Mouse (Mus musculus): ENCODE results near the gene Pabpn1.

Gene Pabpn1

DNA sequence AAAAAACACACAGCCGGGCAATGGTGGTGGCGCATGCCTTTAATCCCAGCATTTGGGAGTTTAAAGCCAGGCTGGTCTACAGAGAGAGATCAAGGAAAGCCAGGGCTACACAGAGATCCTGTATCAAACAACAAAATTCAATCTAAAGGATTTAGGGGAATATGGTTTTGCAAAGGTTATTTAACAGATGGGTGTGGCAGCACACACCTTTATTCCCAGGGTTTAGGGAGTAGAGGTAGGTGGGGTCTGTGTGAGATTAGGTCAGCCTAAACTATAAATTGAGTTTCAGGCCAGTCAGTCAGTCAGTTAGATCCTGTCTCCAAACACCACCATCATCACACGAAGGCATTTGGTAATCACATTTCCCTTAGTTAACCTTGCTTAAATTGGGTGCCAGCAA is at the start of gene Pabpn1:
Gene Pabpn1, plus strand, starts transcription at position 301 of the 400 bp plus-strand sequence.
- DNase-seq, result no peak

GRCm38 (mm10) chr14:54843461-54843860 is 48.8 kb upstream of the Pabpn1 start:
- DNase-seq, result peak in 1 of 2 experiments; percentile 25

GRCm38 (mm10) chr14:54855726-54856125 is 36.6 kb upstream of the Pabpn1 start:
- no peak for DNase-seq

GRCm38 (mm10) chr14:54856703-54857102 is 35.6 kb upstream of the Pabpn1 start:
- no peak for DNase-seq

DNA sequence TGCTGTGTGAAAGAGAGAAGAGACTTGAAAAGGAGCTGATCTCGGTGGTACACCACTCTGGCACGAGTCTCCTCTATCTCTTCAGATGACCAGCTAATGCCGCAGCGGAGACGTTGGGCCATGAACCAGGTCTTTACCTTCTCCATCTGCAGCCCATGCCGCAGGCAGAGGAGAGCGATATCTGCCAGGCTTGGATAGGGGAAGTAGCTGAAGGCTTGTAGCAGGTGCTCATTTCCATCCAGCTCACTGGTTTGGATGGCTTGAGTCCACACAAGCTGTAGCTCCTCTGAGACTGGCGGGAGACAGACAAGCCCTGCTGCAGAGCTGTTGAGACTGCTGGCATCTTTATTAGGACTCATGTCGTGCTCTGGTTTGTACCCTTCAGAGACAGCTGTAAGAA is 34.4 kb upstream of the Pabpn1 start:
- DNase-seq, result no peak

DNA sequence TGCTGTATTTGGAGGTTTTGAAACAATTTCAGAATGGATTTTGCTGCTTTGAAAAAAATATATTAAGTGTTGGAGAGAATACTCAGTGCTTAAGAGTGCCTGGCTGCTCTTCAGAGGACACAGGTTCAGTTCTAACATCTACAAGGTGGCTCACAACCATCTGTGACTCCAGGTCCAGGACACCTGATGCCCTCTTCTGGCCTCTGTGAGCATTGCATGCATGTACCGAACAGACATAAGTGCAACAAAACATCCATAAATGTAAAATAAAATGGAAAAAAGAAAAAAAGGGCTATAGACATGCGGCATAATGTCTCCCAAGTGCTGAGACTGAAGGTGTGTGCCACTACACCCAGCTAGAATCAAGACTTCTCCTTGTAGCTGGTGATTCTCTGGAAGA is 31.8 kb upstream of the Pabpn1 start:
- peak; percentile 81 to 82 for DNase-seq

DNA sequence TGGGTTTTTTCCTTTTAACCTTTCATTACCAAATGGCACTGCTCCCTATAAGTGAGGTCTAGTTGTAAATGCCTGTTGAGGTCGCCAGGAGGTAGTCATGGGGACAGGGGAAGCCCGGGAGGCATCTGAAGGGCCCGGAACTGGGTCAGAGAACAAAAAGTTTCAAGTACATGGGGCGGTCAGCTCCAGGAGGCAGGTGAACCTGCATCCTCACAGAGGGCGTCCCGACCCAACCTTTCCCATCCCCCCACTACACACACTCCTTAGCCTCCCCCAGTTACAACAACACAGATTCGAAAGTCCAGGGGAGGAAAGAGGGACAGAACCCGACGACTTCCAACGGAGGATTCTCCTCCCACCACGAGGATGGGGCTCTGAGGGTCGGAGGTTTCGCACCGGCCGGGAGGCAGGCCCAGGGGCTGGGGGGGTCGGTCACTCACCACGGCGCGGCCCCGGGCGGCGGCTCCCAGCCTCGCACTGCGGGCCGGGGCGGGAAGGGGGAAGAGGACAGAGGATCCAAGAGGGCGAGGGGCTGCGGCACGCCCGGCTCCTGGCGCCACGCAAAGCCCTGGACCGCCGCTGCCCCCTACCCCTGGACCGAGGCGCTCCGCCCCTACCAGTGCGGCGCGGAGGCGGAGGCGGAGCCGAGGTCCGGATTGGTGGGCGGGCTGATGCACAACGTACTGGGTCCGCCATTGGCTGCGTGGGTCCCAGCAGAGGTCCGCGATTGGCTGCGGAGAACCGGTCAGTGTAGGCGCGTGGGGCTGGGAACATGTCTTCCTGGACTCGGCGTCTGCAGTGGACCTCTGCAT is 28.6 kb upstream of the Pabpn1 start:
- DNase-seq, result peak; percentile 95 to 98

DNA sequence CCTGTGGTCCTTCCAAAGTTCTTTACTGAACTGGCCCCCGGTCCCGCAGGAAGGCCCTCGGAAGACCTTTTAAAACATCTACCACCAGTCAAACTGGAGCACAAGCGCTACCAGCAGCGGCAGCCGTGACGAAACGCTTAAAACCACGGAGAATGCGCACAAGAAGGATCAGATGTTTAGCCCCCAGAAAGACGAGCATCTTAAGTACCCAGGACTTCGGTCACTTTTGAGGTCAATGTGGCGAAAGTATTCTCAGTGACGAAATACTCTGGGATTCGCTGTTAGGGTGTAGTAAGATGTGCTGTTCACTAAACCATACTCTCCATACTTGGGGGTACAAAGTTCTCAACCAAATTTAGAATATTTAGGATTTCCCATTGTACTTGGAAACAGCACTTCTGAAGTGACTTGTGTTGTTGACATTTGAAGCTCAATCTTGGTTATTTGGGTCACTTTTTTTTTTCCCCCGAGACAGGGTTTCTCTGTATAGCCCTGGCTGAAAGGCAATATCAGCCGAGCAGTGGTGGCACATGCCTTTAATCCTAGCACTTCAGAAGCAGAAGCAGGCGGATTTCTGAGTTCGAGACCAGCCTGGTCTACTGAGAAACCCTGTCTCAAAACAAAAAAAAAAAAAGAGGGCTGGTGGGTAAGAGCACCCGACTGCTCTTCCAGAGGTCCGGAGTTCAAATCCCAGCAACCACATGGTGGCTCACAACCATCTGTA is 27.8 kb upstream of the Pabpn1 start:
- no peak for DNase-seq

GRCm38 (mm10) chr14:54865626-54866025 is 26.7 kb upstream of the Pabpn1 start:
- DNase-seq, result no peak

GRCm38 (mm10) chr14:54866268-54866667 is 26.0 kb upstream of the Pabpn1 start:
- no peak for DNase-seq

- peak; percentile 42 to 58 for DNase-seq
These were observed 25.4 kb upstream of the Pabpn1 start for GRCm38 (mm10) chr14:54866936-54867335.

DNA sequence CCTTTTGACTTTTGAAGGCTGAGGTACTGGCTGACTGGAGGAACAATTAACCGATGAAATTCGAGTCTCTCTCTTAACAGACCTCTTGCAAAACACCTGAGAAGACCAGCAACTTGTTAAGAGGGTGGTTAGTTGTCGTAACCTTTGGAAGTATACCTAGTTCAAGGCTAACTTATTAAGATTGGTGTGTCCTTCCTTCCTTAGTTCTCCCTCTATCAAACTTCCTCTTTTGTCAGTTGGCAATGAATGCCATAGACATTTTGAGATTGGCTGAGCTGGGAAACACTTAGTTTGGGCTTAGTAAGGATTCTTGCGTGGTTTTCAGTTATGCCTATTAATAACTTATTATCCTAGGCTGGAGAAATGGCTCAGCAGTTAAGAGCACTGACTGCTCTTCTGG is 24.3 kb upstream of the Pabpn1 start:
- no peak for DNase-seq

DNA sequence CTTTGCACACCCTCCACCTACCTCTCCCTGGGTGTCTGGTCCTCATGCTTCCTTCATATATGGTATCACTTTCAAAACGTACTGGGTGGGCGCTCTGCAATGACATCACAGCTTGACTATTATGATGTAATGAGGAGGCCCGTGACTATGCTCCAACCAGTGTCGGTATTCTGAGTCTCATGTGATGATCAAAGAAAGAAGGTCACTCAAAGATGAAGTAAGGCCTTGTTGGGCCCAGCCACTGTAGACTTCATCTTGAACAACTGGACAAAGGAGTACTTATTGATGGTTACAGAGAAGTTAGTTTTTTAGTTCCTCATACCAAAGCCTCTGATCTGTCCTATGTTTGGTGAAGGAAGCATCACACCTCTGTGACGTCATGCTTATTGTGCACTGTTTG is 21.4 kb upstream of the Pabpn1 start, which contains the start of gene Homez:
Gene Homez, minus strand, starts transcription at position 101 of the 400 bp plus-strand sequence.
- no peak for DNase-seq

DNA sequence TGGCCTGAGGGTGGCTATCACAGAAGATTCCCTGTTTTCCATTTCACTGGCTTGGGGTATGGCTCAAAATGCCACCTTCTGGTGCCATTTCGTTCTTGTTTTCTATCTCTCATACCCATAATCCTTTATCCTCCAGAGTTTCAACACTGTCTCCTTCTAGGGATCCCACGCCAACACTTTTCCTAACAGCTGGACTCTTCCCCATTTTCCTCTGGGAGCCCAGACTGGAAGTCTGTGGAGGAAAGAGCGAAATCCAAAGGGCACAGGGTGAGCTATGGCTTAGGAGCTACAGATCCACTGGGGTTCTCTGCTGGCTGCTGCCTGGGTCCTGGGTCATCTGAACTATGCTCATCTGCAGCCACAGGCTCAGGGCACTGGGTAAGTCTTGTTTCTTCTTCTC is 18.1 kb upstream of the Pabpn1 start:
- DNase-seq, result no peak

DNA sequence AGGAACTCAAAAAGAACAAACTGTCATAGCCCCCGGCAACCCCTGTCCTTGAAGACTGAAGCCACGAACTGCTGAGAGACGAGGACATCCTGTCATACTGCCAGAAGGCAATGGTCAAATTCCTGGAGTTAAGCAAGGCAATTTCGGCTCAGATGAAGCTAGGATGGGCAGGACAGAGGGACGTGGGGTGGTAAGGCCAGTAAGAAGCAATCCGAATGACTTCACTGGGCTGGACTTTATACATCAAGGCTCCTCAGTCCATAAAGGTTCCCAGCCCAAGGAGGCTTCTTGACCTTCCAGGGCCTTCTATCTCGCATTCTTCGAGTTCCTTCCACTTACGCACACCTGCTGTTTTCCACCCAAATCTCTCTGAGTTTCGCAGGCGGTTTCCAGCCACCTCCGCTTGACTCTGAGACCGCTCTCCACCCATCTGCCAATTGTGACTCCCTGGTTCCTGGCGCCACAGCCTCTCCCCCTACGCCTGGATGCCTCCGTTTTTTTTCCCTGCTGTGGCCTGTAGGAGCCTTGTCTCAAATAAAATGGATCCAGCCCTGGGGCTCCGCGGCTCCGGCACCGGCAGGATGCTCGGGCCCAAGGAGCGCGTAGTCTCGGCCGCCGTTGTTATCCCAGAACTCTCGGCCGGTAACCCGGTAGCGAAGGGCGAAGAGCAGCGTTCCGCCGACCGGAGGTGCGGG is 16.3 kb upstream of the Pabpn1 start:
- DNase-seq, result no peak

- peak; percentile 90 to 95 for DNase-seq
These were observed 15.7 kb upstream of the Pabpn1 start for GRCm38 (mm10) chr14:54876539-54877047.

- DNase-seq, result peak; percentile 73 to 83
These were observed 15.1 kb upstream of the Pabpn1 start, which contains the start of gene Ppp1r3e for GRCm38 (mm10) chr14:54877048-54877715. TSS of gene Ppp1r3e (minus strand) at chr14:54877550.

- peak; percentile 93 to 96 for DNase-seq
These were observed 8.9 kb upstream of the Pabpn1 start, which contains the start of the genes Bcl2l2 and Gm20521 for GRCm38 (mm10) chr14:54883154-54884021. TSS of gene Bcl2l2 (plus strand) at chr14:54883377. TSS of gene Gm20521 (plus strand) at chr14:54883441.

DNA sequence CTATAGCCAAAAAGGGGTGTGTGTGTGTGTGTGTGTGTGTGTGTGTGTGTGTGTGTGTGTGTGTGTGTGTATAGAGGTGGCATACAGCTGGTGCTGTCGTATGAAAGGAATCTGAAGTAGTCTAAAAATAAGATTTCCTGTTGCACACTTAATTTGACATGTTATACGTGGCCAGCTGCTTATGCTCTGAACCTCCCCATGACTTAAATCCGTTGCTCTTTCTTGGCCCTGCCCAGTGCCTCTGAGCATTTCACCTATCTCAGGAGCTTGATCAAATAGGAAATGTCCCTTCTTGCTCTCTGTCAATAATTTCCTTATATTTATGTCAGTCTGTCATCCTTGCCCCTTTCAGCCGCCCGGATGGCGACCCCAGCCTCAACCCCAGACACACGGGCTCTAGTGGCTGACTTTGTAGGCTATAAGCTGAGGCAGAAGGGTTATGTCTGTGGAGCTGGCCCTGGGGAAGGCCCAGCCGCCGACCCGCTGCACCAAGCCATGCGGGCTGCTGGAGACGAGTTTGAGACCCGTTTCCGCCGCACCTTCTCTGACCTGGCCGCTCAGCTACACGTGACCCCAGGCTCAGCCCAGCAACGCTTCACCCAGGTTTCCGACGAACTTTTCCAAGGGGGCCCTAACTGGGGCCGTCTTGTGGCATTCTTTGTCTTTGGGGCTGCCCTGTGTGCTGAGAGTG is 8.1 kb upstream of the Pabpn1 start:
- DNase-seq, result peak; percentile 28 to 42

DNA sequence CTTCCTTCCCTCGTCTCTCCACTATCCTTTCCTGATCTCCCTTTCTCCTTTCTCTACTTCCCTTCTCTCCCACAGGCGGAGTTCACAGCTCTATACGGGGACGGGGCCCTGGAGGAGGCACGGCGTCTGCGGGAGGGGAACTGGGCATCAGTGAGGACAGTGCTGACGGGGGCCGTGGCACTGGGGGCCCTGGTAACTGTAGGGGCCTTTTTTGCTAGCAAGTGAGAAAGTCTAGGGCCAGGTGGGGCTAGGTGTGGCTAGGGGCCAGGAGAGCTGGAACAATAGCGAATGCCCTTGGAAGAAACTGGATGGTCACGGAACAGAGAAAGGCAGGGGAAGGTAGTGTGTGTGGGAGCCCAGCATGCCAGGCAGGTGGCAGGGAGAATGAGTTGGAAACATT is 7.0 kb upstream of the Pabpn1 start:
- DNase-seq, result no peak
